Mouse (Mus musculus) gastrocnemius, adult 18-20 months (tissue): ENCODE data around the gene Abtb1. TPM values are rescaled to one million over a fixed set of nuclear protein-coding genes. Genes with fewer than 3 reads are reported as not detected.

Source experiments
- DNase-seq: peaks from one replicate; pipeline ENCODE4 v3.0.0; 2021; ENCODE audit warnings: low spot score
- total RNA-seq, 2 experiments: library from RNA; stranded (reverse); gene quantifications; 2 replicates each; pipeline ENCODE4 v1.2.3; 2021

Gene Abtb1
- total RNA-seq, 2 experiments from 2014 or later = 20.6 to 23.2 TPM

DNA sequence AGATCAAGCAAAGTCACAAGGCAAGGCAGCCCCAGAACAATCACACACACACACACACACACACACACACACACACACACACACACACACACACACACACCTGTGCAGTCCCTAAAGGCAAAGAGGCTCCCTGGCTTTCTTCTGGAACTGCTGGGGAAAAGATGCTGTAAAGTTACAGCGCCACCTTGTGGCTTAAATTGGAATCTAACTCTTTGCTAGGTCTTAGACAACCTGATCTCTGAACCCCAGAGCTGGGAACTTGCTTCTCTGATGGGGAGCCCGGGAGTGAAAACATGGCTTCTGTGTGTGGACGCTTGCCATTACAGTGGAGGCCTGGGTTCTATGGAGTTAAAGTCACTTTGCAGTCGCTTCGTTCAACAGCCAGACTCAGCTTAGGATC lies 13.9 kb upstream of the Abtb1 start:
- DNase-seq = peak; percentile 84

DNA sequence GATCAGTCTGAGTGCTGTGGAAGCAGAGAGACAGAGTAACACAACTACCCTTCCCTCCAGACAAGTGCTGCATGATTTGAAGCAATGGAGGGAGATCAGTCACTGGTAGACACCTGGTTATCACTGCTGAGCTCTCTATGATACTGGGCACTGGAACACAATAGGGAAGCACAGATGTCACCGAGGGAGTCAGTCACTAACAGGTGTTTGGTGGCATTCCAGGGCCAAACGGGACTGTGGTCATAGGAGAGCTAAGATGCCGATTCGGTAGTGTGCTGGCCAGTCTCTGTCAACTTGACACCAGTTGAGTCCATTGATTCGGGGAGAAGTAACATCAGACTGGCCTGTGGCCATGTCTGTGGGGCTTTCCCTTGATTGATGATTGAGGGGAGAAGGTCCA lies 12.7 kb upstream of the Abtb1 start:
- DNase-seq = no peak

DNA sequence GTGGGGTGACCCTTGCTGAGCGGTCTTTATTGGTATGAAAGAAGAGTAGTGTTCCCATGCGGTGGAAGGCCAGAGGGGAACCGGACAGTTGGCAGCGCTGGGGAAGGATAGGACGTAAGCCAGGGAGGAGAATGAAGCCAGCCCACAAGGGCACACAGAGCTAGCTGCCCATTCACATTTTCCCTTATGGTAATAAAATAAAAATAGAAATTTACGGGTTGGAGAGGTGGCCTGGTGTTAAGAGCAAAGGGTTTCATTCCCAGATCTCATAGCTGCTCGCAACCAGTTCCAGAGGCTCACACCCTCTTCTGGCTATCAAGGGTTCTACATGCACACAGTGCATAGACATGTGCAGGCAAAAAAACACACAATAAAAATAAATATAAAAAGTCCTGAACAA lies 8.2 kb upstream of the Abtb1 start:
- peak; percentile 75 for DNase-seq

DNA sequence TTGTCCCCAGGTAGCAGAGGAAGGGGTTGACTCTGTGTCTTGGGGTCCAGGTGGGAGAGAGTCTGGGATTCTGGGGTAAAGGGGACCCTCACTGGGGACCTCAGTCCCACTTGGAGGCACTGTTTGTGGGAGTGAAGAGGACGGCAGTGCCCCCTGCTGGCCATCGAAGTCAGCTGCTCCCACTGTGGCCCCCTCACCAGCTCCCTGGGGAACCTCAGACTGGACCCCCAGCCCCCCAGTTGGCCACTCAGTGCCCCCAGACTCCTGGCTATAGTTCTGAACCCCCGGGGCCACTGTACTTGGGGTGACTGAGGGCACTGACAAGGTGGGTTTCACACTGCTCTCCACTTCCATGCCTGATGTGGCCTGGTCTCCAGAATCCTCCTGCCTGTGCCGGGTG lies 7.5 kb upstream of the Abtb1 start:
- no peak for DNase-seq

DNA sequence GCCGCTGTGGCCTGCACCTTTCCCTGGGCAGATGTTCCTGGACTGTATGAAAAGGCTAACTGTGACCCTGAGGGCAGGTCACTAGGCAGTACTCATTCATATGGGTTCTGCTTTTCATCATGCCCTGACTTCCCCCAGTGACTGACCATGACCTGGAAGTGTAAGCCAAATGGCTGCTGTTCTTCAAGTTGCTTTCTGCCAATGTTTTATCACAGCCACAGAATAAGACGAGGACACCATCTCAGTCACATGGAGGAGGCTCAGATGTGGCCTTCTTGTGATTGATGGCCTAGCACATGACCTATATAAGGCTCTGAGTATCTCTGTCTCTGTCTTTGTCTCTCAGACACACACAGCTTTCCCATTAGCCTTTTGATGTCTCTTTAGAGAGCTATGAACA lies 5.8 kb upstream of the Abtb1 start:
- no peak for DNase-seq

DNA sequence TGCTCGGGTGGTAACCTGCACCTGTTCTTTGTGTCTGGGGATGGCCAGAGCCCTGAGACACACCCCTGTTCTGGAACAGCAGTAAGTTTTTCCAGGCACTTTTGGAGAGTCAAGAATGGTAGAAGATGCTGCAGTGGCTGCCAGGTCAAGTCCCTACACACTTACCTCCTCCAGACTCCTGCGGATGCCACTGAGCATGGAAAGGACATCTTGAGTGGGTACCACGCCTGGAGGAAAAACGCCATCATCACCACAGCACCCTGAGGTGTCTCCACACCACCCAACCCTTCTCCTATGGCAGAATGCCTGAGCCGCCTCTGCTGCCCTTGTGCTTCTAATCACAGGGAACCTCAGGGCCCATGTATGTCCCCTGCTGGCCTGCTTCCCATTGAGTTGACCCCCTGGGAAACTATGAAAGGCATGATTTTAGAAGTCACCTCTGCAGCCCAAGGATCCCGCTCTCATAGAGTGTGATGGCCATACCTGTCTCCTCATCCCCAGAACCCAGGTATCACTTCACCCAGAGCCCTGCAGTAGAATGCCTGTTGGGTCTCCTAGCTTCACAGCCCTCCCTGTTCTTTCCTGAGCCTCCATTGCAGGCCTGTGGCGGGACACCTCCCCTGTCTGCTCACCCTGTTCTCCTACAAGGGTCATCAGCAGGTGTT lies 3.2 kb upstream of the Abtb1 start:
- no peak for DNase-seq

DNA sequence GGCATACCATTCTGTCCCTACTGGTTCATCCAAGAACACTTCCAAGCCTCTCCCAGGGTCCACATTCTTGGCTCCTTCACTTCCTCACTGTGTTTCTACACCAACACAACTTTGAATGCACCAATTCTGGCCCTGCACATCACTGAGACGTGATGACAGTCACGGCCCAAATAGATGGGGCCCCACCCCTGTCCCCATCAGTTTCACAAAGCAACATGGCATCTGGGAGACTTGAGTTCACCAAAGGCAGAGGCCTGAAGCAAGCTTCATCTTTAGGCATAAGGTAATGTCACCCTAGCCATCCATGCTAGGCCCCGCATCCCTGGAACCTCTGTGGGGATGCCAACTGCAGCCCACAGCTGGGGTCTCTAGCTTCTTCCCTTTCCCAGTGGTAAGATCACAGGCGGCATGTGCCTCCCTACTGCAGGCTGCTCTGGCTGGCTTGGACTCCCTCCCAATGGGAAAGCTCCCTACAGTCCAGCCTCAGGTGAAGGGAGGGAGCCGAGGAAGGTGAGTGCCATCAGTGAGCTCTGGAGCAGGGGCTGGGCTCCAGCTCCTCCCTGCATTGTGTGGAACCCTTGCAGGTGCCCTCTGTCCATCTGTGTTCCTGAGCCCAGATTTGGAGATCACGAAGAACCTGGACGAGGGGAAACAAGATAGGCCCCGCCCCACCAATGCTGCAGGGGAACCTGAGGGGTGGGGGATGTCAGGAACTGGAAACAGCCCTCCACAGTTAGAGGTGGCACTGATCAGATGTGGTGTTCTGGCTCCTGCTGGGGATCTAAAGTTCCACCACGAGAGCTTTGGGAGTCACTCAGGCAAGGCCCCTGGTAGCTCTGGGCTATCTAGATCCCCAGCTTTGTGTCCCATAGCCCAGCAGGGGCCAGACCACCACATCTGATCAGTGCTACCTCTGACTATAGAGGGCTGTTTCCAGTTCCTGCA lies 2.3 kb upstream of the Abtb1 start:
- no peak for DNase-seq

DNA sequence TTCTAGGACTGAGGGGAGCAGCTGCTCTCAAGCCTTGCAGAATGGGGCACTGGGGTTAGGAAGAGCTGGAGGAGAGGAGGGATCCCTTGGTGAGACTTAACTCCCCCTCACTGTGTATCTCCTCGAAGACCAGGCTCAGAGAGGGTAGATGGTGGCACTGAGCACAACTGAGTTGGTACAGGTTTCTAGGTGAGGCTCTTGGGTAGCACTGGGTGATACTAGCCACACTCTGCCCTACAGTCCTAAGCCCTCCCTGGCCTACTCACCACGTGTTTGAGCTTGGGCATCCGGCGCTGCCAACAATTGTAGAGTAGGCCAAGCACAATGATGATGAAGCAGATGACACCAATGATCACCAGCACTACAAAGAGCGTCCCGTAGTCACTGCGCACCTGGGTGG lies 1.5 kb upstream of the Abtb1 start:
- no peak for DNase-seq

DNA sequence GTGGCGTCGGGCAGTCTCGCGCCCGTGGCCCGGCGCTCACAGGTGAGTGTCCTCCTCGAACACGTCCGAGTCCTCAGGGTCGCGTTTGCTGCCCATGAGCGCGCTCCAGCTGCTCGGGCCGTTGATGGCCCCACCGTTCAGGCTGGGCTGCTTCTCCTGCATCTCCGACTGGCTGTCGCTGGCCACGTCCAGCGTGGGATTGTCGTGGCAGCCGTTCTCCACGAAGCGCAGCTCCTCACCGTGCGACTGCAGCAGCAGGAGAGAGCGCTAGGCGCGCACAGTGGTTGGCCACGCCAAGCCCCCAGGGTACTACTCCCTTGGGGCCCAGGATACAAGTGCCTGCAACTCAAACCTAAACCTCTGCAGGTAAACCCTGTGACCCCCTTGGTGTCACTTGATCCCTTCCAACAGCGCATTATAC lies 957 bp upstream of the Abtb1 start:
- no peak for DNase-seq

DNA sequence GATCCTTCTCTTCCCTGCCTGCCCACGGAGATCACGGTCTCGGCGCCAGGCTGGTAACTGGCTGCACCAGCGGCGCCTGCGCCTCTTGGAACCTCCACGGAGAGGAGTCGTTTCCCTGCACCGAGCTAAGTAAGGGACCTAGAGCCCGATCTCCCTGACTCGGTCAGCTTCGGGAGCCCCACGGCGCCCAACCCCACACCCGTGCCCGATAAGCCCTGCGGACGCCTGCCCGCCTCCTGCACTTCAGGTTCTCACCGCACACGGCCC lies 337 bp downstream of the Abtb1 start:
- no peak for DNase-seq

DNA sequence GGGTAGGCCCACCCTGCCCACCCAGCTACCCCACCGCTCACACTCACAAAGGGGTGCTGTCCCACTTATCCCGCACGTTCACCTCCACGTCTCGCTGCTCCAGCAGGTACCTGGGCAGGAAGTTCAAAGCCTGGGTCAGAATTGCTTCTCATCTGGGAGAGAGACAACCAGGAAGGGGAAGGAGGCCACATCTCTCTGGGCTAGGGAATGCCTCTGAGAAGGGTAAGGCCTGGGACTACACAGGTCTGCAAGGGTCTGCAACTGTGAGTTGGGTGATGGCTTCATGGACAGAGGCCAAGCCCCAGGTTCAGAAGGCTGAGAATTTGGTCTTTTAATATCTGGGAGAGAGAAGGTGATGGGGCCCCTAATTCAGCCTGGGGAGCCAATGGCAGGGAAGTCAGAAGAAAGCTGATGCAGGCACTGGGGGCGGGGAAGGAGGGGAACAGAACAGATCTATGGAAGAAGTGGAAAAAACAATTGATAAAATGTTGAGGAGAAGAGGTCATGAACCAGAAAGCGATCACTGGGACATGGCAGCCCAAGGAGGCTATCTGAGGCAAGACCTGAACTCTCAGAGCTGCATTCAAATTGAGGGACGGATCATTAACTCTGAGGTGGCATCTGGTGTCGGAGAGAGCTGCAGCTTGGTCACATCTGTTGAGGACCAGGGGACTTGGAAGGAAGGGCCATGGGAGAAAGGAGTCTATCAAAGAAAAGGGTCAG lies 832 bp downstream of the Abtb1 start:
- DNase-seq = no peak

DNA sequence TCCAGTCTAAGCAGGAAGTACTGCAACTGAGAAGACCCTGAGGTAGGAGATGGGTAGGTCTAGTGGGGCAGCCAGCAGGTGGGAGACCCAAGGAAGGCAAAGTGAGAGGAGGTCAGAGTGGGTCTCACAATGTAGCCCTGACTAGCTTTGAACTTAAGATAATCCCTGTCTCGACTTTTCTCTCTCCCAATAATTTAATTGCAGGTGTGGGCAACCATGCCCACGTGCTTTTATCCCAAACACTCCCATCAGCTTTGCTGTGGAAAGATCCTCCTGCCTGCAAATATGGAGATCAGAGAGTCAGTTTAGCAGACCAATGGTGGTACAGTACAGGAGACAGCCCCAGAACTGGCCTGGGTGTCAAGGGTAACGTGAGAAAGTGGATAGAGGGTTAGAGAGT lies 1.6 kb downstream of the Abtb1 start:
- DNase-seq = no peak

DNA sequence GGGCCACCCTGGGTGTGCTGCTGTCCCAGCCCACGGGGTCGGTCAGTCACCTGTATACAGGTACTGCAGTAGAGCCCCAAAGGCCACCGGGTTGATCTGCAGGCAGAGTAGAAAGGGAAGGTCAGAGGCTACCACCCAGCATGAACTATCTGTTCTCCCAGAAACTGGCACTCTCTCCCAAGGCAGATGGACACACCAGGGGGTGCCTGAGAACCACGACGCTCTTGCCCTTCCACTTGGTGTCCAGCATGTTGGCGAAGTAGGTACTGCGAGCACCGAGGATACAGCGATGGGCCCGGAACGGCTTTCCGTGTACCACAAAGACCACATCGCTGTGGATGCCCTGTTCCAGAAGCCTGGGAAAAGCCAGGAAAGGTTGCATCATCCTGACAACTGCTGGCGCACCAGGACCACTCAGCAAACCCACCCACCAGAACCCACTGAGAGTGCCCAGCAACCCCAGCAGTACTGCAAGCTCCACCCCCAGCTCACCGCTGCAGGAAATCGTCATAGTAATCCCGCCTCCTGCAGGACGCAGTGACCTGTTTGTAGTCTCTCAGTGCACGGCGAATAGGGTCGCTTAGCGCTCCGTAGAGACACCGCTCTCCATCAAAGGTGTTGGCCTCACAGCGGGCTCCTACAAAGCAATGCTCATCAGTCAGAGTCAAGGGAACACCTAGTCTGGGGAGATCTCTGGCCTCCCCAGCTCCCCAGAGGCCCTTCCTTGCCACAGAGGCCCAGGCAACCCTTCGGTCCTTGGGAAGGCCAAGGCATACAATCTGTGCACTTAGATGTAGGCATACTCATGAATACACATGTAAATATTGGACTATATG lies 2.4 kb downstream of the Abtb1 start:
- no peak for DNase-seq

DNA sequence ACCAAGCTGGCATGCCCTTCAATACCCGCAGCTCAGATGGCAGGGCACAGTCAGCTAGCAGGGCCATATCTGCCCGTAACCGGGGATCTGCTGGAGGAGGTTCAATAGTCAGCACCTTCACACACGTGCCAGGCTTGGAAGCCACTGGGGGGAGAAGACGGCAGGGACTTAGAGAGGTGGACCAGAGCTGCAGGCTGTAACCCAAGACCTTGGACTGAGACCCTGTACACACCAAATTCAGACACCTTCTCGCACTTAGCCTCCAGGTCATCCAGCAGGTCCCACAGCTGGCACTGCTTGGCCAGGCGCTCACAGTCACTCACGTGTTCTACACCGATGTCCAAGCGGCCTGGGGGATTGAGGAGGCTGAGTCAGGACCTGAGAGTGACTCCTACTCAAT lies 3.2 kb downstream of the Abtb1 start:
- DNase-seq = no peak

DNA sequence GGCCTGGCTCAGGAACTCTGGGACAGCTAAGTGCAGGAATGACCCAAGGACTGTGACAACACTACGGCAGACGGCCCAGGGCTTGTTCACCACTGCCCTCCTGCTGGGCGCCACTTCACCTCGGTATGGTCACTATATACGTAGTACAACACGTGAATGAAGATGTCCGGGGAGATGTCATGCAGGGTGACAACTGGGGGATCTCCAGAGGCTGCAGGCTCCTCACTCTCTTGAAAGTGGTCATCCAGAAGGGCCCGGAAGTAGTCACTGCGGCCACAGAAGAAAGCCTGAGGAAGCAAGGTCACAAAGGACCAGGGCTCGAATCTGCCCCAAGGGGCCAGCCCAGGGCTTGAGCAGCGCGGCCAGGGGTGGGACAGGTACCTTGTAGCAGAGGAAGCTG lies 3.8 kb downstream of the Abtb1 start:
- no peak for DNase-seq

DNA sequence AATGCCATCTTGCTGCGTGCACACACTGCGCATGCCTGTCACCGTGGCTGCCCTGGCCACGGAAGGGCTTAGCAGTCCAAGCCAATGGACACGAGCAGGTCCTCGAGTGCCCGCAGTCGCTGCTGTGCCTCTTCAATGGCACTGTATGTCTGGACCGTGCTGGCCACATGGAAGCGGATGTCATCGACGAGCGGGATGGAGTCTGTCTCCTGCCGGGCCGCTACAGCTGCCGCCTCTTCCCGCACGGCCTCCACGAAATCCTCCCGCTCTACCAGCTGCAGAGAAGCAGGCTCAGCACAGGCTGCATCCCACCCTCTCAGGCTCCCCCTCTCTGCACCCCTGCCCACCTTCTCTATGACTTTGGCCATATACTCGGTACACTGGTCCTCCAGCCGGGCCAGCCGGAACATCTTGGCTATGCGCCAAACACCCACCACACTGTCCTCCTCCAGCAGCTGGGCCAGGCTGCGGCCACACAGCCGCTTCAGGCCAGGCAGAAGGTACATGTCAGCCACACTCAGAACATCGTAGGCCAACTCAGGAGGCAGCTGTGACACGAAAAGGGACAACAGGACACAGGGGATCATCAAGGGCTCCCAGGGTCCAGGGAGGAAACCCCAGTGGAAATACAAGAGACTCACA lies 5.5 kb downstream of the Abtb1 start:
- DNase-seq = no peak

DNA sequence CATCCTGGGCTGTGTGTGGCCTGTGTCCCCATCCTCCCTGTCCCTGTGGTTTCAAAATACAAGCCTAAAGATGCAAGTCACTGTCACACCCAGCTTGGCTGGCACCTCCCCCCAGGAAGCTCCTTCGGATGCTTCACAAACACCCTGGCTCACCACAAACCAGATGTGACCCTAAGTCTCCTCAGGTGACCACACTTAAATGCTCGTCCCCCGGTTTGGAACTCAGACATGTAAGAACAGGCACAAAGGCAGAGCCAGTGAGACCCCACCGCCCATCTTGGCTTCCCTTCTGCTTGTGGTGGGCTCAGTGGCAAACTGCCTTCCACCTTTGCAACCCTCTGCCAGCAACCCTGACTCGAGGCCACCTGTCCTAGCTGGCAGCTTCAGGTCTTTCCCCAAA lies 6.7 kb downstream of the Abtb1 start:
- no peak for DNase-seq

DNA sequence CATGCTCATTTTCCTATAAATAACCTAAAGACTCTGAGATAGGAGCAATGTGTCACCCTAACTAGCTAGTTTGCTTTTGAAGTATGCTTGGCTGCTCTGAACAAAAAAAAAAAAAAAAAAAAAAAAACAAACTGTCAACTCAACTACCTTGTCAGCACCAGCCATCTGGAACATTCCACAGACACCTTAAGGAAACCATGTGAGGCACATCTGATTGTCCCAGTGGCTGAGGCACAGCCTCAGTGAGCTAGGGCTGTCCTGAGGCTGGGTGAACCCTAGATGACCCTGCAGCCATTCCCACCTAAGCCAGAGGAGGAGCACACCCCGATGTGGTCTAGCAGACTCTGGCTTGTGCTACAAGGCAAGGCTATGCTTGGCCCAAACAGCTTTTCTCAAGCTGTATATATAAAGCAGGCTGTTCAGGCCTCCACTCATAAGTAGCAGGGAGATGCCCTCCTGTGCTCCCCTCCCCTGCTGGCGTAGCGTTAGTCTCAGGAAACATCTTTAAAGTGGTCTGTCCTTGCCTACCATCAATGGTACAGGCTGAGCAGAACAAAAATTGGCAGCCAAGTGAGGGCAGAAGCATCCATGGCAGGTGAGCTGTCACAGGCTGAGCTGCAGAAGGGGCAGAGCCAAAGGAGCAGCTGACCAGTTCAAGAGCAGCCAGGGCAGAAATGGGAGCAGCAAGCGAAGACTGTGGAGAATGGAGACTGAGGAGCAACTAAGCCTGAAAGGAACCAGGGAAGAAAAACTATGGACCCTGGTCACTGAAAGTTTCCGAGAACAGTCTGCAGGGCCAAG lies 8.2 kb downstream of the Abtb1 start:
- no peak for DNase-seq

DNA sequence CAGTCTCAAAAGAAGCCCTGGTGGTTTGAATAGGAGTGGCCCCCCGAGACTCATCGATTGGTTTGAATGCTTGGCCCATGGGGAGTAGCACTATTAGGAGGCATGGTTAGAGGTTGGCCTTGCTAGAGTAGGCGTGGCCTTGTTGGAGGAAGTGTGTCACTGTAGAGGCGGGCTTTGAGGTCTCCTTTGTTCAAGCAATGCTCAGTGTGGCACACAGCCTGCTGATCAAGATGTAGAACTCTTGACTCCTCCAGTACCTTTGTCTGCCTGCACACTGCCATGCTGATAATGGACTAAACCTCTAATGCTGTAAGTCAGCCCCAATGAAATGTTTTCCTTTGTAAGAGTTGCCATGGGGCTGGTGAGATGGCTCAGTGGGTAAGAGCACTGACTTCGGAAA lies 9.1 kb downstream of the Abtb1 start:
- no peak for DNase-seq

DNA sequence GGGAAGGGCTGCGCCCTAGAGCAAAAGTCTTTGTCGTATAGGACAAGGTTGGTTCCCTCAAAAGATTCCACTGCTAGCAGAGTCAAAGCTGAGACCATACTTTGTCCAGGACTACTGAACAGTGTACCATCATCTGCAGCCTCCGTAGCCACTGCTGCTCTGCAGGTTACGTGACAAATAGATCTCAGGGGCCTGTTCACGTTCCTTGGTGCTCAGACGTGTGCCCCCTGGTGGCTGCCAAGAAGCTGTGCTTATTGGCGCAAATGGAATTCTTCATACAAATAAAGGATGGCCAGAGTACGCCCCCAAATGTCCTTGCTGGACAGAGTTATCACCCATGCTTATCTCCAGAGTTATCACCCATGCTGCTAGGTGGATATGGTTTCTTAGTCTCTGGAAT lies 10.3 kb downstream of the Abtb1 start:
- DNase-seq = peak; percentile 62
